Mouse (Mus musculus) cerebellum, adult 8-10 months (tissue): ENCODE measurements around the gene Esm1.

Experiments used
- DNase-seq: peaks from one replicate; pipeline ENCODE4 v3.0.0; 2022

The Esm1 gene

DNA sequence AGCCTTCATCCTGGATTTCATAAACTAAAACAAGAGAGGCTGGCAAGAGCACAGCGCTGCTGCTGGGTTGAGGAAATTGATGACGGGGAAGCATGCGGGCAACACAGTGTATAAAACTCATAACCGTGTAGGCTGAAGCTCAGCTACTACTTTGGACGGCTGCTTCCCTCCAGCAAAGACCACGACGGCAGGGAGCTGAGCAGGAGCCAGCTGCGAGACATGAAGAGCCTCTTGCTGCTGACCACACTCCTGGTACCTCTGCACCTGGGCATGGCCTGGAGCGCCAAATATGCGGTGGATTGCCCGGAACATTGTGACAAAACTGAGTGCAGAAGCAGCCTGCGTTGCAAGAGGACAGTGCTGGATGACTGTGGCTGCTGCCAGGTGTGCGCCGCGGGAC lies at the start of gene Esm1:
Gene Esm1, plus strand, starts transcription at position 36 of the 400 bp plus-strand sequence.
- no peak for DNase-seq

DNA sequence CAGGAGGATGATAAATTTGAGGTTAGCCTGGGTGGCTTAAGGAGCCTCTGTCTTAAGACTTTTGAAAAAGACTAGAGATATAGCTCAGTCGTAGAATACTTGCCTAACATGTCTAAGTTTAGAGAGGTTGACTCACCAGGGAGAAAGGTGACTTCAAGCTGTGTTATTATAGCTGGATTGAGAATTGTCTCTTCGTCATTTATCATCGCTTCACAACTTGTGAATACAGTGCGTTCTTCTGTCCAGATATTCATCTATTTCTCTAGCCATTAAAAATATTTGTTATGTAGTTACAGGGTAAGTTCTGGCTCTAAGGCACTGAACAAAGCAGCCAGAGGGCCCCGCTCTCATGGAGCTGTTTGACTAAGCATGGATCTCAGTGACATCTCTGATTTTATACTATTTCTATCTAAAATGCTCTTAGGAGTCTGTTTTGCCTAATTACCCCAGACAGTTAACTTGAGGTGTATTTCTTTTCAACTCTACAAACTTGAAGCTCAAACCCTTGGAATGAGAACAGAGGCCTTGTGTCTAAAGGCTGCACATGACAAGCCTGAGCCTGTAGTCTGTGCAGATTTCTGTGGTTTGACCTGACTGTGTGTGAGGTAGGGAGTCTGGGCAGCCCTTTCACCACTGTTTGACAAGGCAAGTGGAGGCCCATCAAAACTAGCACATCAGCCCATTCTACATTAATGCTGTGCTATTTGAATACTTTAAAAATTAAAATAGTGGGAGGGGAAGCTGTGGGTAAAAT lies 45.0 kb upstream of the Esm1 start:
- DNase-seq: no peak

- DNase-seq: no peak
Measured at GRCm38 (mm10) chr13:113168018-113168534, 41.4 kb upstream of the Esm1 start.

- DNase-seq: no peak
Measured at GRCm38 (mm10) chr13:113170256-113170655, 39.2 kb upstream of the Esm1 start.

- no peak for DNase-seq
Measured at GRCm38 (mm10) chr13:113174162-113174561, 35.3 kb upstream of the Esm1 start.

DNA sequence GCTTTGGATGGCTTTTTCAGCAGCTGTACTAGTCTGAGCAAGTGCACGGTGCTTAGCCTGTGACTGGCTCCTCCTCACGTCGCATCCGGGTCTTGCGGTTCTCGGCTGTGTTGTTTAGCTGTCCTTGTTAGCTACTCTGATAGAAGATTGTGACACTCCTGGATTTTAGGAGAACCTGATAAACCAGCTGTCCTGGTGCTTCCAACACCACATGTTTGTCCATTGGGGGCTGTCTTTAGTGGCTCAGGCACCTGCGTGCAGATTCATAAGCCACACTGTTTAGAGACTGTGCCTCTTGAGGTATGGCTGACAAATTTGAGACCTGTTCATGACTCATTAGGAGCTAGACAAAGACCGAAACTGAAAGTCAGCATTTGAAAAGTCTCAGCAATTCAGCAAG lies 26.1 kb upstream of the Esm1 start:
- DNase-seq: no peak

- no peak for DNase-seq
Measured at GRCm38 (mm10) chr13:113183720-113184119, 25.7 kb upstream of the Esm1 start.

GRCm38 (mm10) chr13:113196808-113197674 lies 12.4 kb upstream of the Esm1 start:
- DNase-seq: no peak

GRCm38 (mm10) chr13:113197872-113198502 lies 11.5 kb upstream of the Esm1 start:
- no peak for DNase-seq

GRCm38 (mm10) chr13:113199331-113199730 lies 10.1 kb upstream of the Esm1 start:
- DNase-seq: no peak

DNA sequence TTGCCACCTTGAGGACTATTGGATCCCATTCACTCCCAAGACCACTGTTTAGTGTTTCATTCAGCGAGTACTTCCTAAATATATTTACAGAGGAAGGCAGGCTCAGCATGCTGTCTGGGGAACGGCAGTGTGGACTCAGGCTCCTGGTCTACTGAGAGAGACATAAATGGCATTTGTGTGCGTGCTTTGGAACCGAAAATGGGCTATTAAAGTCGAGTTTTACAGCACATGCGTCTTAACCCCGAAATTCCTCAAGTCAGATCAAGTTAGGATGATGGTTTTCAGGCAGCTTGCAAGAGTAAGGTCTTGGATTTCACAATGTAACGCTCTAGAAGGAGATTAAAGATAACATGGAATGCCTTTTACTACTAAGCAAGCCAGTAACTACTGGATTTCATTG lies 8.7 kb upstream of the Esm1 start:
- no peak for DNase-seq

GRCm38 (mm10) chr13:113201631-113202030 lies 7.8 kb upstream of the Esm1 start:
- no peak for DNase-seq

DNA sequence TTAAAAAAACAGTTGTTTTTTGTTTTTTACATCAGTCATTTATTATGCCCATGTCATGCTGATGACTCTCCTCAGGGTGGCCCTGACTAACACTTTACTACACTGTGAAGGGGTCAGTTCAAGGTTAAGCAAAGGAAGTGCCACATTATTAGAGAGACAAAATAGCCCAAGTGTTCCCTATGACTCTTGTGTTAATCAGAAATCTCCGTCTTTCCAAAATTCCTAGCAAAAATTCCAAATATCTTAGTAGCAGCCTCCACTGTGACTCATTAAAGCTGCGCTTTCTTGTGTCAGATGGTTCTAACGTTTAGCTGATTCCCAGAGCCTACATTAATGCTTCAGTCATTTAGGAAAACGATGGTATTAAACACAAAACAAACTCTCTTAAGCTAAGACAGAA lies 7.3 kb upstream of the Esm1 start:
- no peak for DNase-seq

DNA sequence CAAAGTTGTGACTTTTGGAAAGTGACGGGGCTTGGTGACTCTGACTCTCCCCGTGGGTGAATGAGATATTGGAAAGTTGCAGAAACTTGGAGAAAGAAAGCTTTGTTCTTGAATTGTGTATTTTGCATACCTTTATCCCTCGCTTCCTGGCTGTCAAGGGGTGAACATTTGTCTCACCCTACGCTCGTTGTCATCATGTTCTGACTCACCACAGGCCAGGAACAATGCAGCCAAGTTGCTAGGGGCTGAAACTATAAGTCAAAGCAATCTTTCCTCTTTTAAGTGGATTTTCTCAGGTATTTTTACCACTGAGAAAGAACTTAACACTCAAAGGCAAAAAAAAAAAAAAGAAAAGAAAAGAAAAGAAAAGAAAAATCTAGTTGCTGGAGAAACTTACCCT lies 6.3 kb upstream of the Esm1 start:
- no peak for DNase-seq

GRCm38 (mm10) chr13:113205346-113205745 lies 4.1 kb upstream of the Esm1 start:
- DNase-seq: no peak

DNA sequence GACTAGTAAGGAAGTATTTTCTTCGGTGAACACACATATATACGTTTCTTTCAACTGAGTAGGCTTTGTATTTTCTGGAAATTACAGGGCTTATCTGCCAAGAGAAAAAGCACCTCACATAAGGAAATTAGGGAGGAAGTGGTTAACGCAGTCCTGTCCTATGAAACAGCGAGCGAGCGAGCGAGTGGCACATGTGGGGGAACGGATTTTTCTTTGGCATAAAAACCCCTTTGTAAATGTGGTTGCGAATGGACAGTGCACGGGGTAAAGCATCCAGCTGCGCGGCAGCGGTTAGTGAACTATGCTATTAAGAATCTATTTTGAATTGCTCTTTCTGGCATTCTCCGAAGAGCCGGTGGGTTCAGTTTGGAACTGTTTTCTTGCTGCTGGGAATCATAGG lies 1.9 kb downstream of the Esm1 start:
- no peak for DNase-seq

DNA sequence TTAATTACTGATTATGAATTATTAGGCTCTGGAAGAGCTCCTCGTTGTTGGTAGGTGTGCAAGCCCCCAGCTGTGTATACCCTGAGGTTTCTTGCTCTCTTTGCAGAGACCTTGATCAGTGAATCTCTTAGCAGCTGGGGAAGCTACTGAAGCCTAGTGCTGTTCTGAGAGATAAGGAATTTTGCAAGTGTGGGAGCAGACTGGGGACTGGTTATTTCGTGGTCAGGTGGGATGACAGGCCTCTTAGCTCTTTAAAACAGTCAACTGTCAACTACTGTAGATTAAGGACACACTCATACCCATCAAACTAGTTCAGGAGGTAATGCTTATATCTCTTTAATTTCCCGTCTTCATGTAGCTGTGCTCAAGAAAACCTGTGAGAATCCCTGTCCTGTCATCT lies 2.9 kb downstream of the Esm1 start:
- DNase-seq: no peak

GRCm38 (mm10) chr13:113213865-113214264 lies 4.4 kb downstream of the Esm1 start:
- no peak for DNase-seq

DNA sequence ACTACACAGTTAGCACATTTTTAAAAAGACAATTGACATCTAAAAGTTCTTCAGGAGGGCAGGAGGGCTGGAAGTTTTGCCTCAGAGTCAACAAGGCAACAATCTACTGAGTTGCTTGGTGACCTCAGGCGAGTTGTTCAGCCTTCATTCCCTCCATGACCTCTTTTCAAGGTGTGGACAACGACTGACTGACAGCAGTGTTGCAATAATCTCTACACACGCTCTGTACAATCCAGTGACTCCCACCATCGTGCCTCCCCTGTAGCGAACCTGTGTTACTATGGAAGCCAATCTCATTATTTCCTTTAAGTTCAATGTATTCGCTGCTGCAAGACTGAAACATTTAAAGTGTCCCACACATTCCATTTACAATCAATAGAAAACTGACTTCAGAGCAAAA lies 12.4 kb downstream of the Esm1 start:
- no peak for DNase-seq

GRCm38 (mm10) chr13:113224105-113224504 lies 14.6 kb downstream of the Esm1 start:
- DNase-seq: no peak

DNA sequence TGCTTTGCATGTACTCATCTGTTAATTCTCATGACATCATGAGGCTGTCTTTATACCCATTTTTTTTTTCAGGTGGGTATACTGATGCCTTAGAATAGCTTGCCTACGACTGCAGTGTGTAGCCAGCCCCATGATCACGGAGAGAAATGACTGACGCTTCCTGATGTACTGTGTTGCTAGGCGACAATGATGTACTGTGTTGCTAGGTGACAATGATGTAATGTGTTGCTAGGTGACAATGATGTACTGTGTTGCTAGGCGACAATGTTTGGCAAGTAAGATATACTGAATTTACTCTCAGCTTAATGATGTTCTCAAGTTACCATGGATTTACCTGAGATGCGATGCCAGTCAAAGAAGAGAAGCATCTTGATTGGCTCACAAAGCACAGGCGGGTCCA lies 16.4 kb downstream of the Esm1 start, which contains the start of gene Gzmk:
Gene Gzmk, minus strand, starts transcription at position 98 of the 400 bp plus-strand sequence.
- no peak for DNase-seq

DNA sequence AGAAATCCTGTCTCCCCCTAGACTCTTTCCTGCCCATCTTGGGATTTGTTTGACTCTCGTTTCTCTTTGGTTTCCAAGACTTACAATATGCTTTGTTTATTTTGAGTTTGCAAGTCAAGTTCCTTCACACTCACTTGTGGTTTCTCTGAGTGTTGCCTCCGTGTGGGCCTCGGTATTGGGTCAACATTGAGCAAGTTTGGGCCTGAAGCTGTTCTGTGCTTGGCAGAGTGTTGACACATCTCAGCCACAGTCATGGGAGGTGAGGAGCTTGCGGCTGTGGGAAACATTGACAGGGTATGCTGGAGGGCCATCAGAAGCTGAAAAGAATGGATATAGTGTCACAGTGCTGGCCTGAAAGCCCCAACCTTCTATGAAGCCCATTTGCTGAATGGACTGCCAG lies 17.6 kb downstream of the Esm1 start:
- no peak for DNase-seq

DNA sequence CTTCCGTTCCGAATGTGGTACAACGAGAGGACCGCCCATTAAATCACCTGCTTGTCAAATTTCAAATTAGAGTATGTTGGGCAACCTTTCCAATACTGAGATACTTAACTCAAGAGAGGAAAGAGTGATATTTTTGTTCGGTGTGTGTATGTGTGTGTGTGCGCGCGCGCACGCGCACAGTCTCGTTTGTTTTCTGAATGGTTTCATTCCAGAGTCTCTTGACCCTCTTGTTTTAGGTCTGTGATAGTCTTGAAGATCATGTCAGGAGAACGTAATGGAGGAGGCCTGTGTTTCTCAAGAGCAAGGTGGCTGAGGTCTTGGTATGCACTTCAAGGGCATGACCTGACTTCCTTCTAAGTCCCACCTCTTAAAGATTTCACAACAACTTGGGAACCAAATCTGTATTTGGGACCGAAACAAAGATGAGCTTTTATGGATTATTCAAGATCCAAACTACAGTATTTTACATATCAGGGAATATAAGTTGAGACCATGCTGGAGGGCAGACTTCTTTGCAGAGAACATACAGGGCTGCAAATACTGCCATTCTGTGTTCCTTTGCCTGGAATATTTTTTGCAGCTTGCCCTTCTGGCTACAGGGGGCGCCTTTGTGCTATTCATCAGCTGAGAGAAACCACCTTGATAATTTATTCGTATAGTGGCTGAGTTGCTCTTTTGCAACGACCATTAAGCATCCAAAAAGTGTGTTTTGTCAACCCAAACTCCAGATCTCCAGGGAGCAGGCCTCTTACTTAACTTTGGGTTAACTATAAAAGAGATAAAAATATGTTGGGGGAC lies 18.4 kb downstream of the Esm1 start:
- no peak for DNase-seq
